Mouse (Mus musculus) layer of hippocampus, adult 11-12 months (tissue): Measurements from ENCODE around the gene Gipc2.
A peak's percentile ranks its signal among the peaks of the same experiment; 100 is the strongest.

Source experiments
- DNase-seq: peaks from one replicate; pipeline ENCODE4 v3.0.0; 2022; ENCODE audit warnings: low spot score

Gene Gipc2

GRCm38 (mm10) chr3:152119987-152120386 lies 46.0 kb downstream of the Gipc2 start:
- no peak for DNase-seq

DNA sequence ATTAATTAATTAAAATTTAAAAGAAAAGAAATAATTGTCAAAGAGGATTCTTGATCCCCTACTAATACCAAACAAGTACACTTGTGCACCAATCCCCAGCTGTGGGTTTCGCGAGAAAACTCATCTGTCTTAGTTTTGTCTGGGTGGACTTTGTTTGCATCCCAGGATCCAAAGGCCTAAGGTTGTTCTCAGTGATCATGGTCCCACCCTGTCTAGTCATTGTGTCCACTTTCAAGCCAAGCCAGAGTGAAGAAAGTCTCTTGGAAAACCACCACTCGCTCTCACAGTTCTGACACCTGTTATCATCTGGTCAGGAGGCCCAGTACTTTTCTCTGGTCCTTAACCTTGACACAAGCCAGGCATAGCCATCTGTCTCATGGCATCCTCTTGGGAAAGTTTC lies 48.1 kb downstream of the Gipc2 start:
- no peak for DNase-seq

DNA sequence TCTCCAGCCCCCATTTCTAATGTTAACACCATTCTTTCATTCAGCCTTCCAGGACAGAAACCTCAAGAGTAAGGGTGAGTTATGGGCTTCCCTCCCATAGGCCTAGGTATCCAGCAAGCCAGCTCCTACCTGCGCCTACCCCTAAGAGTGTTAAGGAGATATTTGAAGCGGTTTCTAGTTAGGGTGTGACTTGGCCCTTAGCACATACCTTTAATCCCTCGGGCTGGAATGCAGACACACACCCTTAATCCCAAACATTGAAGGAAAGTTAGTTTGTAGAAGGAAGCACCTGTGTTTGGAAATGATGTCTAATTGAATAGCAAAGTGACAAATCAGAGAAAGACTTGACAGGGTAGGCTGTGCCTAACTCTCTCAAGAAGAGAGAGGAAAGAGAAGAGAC lies 49.9 kb downstream of the Gipc2 start:
- no peak for DNase-seq

- no peak for DNase-seq
Observed at GRCm38 (mm10) chr3:152114786-152115185, 51.2 kb downstream of the Gipc2 start.

DNA sequence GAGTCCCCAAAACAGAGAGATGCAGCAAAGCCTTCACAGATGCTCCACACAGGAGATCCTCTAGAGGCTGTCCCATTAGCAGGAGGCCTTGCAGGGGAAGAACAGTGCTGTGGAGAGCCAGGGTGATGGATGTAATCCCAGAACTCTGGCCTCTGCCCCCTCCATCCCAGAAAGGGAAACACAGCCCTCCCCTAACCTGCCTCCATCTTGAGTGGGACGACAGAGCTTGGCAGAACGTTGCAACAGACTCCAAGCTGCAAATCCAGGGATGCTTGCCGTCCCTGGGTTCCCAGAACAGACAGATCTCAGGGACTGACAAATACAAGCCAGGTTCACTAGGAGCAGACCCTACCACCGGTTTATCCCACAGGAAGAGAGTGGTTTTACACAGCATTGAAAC lies 51.8 kb downstream of the Gipc2 start:
- no peak for DNase-seq

DNA sequence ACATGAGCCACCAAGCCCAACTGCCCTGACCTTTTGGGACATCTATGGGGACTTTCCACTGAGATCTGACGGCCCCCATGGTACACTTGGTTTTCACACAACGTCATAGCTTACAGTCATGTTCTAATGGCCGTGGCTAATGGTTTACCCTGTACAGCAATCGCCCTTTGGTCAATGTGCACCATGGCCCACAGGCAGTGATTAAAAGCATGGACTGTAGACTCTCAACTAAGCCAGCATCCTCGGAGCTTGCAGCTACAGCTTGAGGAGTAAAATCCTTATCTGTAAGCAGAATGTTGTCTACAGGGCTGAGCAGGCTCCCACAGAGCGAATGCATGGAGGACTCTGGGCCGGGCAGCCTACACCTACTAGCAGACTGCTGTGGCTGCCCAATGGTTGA lies 52.5 kb downstream of the Gipc2 start:
- DNase-seq = no peak

GRCm38 (mm10) chr3:152112664-152113063 lies 53.4 kb downstream of the Gipc2 start:
- no peak for DNase-seq

DNA sequence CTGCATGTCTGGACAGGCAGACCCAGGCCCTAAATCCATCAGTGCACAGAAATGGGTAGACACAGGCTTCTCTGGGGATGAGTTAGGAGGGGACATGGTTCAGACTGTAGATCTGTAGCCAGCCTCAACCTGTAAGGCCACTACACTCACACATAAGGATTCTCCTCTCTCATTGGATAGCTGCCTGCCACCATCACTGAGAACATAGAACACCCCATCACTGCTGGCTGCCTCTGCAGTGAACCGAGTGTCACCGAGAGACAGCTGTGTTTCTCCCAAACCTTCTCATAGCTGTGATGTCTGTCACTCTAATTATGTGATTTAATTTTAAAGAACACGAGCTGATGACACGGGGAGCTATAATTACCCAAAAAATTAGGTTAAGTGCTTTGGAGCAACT lies 54.5 kb downstream of the Gipc2 start:
- no peak for DNase-seq

- peak; percentile 86 for DNase-seq
Observed at GRCm38 (mm10) chr3:152111081-152111480, 54.9 kb downstream of the Gipc2 start.

- DNase-seq = no peak
Observed at GRCm38 (mm10) chr3:152109260-152109587, 56.8 kb downstream of the Gipc2 start.

GRCm38 (mm10) chr3:152108560-152109259 lies 57.3 kb downstream of the Gipc2 start:
- no peak for DNase-seq

DNA sequence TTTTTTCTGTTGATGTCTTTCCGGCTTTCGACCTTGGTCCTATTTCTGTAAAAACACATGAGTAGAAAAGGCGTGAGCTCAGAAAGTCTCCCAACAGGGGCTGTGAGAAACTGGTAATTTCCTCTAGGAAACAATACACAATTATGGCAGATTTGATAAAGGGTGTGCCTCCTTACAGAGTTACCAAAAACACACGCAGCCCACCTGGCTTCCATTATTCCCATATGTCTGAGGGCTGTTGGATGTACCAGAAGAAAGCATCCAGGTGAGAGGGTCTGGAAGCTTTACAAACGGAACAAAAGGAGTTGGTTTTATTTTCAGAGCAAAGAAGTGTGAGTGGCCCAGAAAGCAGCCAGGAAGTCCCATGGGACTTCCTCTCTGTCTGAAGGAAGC lies 58.0 kb downstream of the Gipc2 start:
- no peak for DNase-seq

GRCm38 (mm10) chr3:152107149-152108002 lies 58.7 kb downstream of the Gipc2 start:
- no peak for DNase-seq

- peak; percentile 67 for DNase-seq
Observed at GRCm38 (mm10) chr3:152106225-152107148, 59.5 kb downstream of the Gipc2 start.

- DNase-seq = peak; percentile 77
Observed at GRCm38 (mm10) chr3:152105341-152105740, 60.7 kb downstream of the Gipc2 start.

DNA sequence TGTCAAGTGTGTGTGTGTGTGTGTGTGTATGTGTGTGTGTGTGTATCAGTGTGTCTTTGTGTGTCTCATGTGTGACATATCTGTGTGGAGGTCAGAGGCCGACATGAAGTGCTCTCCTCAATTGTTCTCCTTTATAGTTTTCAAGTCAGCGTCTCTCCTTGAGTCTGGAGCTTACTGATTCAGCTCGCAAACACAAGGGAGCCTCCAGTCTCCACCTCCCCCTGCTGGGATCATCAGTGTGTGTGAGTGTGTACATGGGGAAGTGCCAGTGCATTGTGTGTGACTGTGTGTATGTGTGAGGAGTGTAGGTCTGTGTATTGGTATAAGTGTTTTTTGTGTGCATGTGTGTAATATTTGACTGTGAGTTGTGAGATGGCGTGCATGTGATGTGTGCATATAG lies 62.6 kb downstream of the Gipc2 start:
- no peak for DNase-seq

DNA sequence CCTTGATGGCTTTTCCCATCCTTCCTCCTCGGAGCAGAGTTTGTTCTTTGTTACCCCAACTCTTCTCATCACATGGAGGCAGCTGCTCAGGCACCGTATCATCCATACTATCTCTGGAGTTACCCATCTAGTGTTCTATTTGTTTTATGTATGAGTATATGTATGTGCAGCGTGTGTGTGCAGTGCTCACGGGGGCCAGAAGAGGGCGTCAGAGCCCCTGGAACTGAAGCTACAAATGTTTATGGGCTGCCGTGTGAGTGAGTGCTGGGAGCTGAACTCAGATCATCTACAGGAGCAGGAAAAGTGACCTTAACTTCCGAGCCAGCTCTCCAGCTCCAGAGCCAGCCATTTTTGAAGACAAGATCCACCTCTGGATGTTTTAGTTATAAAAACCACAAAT lies 64.6 kb downstream of the Gipc2 start:
- DNase-seq = no peak

- DNase-seq = no peak
Observed at GRCm38 (mm10) chr3:152100119-152100818, 65.8 kb downstream of the Gipc2 start.

GRCm38 (mm10) chr3:152095030-152095429 lies 71.0 kb downstream of the Gipc2 start:
- DNase-seq = no peak

GRCm38 (mm10) chr3:152092385-152093057 lies 73.5 kb downstream of the Gipc2 start:
- DNase-seq = no peak

DNA sequence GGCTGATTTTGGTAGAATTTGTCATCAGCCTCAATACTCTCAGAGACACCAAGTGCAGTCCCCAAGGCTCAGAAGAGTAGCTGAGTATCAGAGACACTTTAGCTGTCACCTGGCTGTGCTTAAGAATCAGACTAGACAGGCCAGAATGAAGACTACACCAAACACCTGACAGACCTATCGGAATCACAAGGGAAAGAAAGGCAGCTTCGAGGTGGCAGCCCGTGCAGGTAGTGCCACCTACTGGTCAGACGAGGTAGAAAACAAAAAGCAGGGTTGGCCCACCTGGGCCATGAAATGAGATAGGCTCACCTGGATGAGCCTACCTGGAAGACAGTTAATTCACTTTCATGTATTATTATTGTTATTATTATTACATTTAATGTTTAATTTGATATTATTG lies 76.9 kb downstream of the Gipc2 start:
- no peak for DNase-seq
